Mouse (Mus musculus): ENCODE results near the gene Kcnh5. TPM values are rescaled to one million over a fixed set of nuclear protein-coding genes. Genes with fewer than 3 reads are reported as not detected.

The Kcnh5 gene
- total and polyA plus RNA-seq, 3 experiments = not detected

DNA sequence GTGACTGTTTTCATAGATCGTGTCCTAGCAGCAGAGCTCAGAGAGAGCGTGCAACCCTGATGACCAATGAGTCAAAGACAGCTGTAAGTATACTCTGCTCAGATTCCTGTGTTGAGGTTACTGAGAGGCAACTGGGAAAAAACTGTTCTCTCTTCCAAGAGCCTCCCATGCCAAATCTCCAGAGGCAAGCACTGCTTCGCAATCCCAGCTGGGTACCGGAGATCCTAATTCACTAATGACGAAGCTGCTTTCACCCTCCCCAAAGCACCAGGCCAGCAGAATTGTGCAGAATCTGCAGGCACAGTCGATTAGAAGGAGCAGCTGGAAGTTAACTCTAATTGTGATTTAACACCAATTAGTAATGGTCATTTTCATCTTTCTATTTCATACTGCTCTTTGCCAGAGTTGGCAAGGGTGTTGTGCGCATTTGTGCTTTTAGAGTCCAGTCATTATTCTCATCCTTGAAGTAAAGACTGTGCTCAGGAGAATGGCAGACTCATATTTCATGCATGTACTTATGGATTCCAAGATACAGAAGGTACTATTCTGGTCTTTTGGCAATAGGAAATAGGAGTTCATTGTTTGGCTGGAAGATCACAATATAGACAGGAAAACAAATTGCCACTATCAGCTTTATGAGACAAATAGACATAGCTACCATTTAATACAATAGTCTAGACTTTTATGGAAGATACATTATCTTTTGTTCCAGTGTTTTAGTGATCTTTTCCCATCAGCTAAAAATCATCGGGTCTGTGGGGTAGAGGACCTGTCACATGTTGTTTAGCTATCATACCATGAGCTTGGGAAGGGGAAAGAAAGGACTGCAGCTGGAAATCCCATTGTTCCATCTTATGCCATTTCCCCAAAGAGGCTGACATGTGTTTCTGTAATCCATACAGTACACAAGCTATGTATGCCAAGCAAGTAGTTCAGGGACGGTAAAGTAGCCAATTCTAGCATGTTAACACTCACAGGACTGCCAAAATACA lies 225.7 kb downstream of the Kcnh5 start:
- Histone ChIP-seq H3K9me3 (replicated peaks; ENCODE audit: insufficient read depth, low read length) (no peaks in the 10 kb centered on the region), H3K9ac (ENCODE audit: control insufficient read depth, low read depth, low read length, poor library complexity, severe bottlenecking) (no peak overlapping the region), H3K27me3 (ENCODE audit: control insufficient read depth in 1 of 2, insufficient read depth in 2 of 2, low read length in 2 of 2) (no peaks in the 10 kb centered on the region), H3K4me3 (ENCODE audit: control insufficient read depth in 1 of 2, insufficient read depth in 1 of 2, low read depth in 2 of 2, low read length in 2 of 2) (no peak overlapping the region), H3K36me3 (ENCODE audit: control insufficient read depth in 1 of 2, insufficient read depth in 2 of 2, low read length in 2 of 2) (no peaks in the 10 kb centered on the region), H3K79me2 (ENCODE audit: control insufficient read depth, insufficient read depth, low read length, poor library complexity) (no peaks in the 10 kb centered on the region), H3K27ac (ENCODE audit: control insufficient read depth, low read depth, low read length) (no peak overlapping the region), H3K4me1 (ENCODE audit: control insufficient read depth in 1 of 2, insufficient read depth in 2 of 2, low read length in 2 of 2) (no peaks in the 10 kb centered on the region)
- DNase-seq (ENCODE audit: low read depth, low spot score) = no peak
- TF ChIP-seq ZC3H11A (IDR thresholded peaks at IDR 0.05; ENCODE audit: low read depth, low read length) (no peak), SIN3A (IDR thresholded peaks at IDR 0.05; ENCODE audit: low read length) (no peak), POLR2AphosphoS5 (IDR thresholded peaks at IDR 0.05; ENCODE audit: borderline replicate concordance, low read depth, low read length) (no peak), NRF1 (IDR thresholded peaks at IDR 0.05; ENCODE audit: insufficient read depth, low read depth, low read length, poor library complexity, severe bottlenecking) (no peak), POLR2AphosphoS2 (IDR thresholded peaks at IDR 0.05; ENCODE audit: low read length) (no peak), UBTF (IDR thresholded peaks at IDR 0.05; ENCODE audit: borderline replicate concordance, insufficient read depth, low read depth, low read length) (no peak), MAX (IDR thresholded peaks at IDR 0.05; ENCODE audit: low read length) (no peak), RCOR1 (IDR thresholded peaks at IDR 0.05; ENCODE audit: low read depth, low read length) (no peak), GATA1 (IDR thresholded peaks at IDR 0.05; ENCODE audit: low read depth, low read length) (no peak), E2F4 (IDR thresholded peaks at IDR 0.05; ENCODE audit: borderline replicate concordance, low read depth, low read length) (no peak), EP300 (IDR thresholded peaks at IDR 0.05; ENCODE audit: low read depth in 1 of 2, low read length in 2 of 2) (no peak), SMC3 (IDR thresholded peaks at IDR 0.05; ENCODE audit: low read depth, low read length) (no peak), POLR2A (IDR thresholded peaks at IDR 0.05; ENCODE audit: control insufficient read depth in 1 of 2, insufficient read depth in 1 of 2, low read depth in 1 of 2, low read length in 2 of 2, poor library complexity in 1 of 2) (no peak), JUND (IDR thresholded peaks at IDR 0.05; ENCODE audit: low read depth, low read length) (no peak), ZKSCAN1 (IDR thresholded peaks at IDR 0.05; ENCODE audit: low read depth, low read length) (no peak), GABPA (IDR thresholded peaks at IDR 0.05; ENCODE audit: low read depth, low read length) (no peak), HCFC1 (IDR thresholded peaks at IDR 0.05; ENCODE audit: low read depth, low read length) (no peak)

DNA sequence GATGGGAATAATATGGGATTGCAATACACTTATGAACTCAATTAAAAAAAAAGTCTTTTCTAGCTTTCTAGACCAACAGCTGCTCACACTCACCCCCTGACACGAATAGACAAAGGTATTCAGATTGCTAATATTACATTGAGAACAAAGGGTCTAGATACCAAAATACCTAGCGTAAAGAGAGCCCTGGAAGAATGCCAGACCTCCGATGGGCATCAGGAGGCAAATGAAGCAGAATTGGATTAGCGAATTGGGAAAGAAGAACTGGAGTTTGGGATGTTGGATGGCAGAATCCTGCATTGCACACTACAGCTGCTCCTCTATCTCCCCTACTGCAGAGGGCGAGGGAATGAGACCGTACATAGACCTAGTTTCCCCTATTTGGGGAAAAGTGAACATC lies 275.8 kb downstream of the Kcnh5 start:
- no peak for DNase-seq (ENCODE audit: low read depth, low spot score)
- Histone ChIP-seq H3K27ac (ENCODE audit: control insufficient read depth, low read depth, low read length) (no peak overlapping the region), H3K36me3 (ENCODE audit: control insufficient read depth in 1 of 2, insufficient read depth in 2 of 2, low read length in 2 of 2) (no peaks in the 10 kb centered on the region), H3K79me2 (ENCODE audit: control insufficient read depth, insufficient read depth, low read length, poor library complexity) (no peaks in the 10 kb centered on the region), H3K4me3 (ENCODE audit: control insufficient read depth in 1 of 2, insufficient read depth in 1 of 2, low read depth in 2 of 2, low read length in 2 of 2) (no peak overlapping the region), H3K4me1 (ENCODE audit: control insufficient read depth in 1 of 2, insufficient read depth in 2 of 2, low read length in 2 of 2) (no peaks in the 10 kb centered on the region), H3K9me3 (replicated peaks; ENCODE audit: insufficient read depth, low read length) (no peaks in the 10 kb centered on the region), H3K27me3 (ENCODE audit: control insufficient read depth in 1 of 2, insufficient read depth in 2 of 2, low read length in 2 of 2) (no peaks in the 10 kb centered on the region), H3K9ac (ENCODE audit: control insufficient read depth, low read depth, low read length, poor library complexity, severe bottlenecking) (no peak overlapping the region)
- TF ChIP-seq GATA1 (IDR thresholded peaks at IDR 0.05; ENCODE audit: low read depth, low read length) (no peak), ETS1 (IDR thresholded peaks at IDR 0.05; ENCODE audit: low read depth, low read length) (no peak), CTCF (IDR thresholded peaks at IDR 0.05 in 2 of 3, conservative IDR thresholded peaks at IDR 0.05 in 1 of 3; ENCODE audit: control insufficient read depth in 1 of 3, insufficient read depth in 1 of 3, low read depth in 2 of 3, low read length in 3 of 3, poor library complexity in 1 of 3, severe bottlenecking in 1 of 3) (no peak), ZNF384 (IDR thresholded peaks at IDR 0.05; ENCODE audit: low read depth, low read length) (no peak), CHD1 (IDR thresholded peaks at IDR 0.05; ENCODE audit: low read depth, low read length) (no peak), RAD21 (IDR thresholded peaks at IDR 0.05; ENCODE audit: low read depth, low read length) (no peak), EP300 (IDR thresholded peaks at IDR 0.05; ENCODE audit: low read depth in 1 of 2, low read length in 2 of 2) (no peak), POLR2A (IDR thresholded peaks at IDR 0.05; ENCODE audit: control insufficient read depth in 1 of 2, insufficient read depth in 1 of 2, low read depth in 1 of 2, low read length in 2 of 2, poor library complexity in 1 of 2) (no peak), MAZ (IDR thresholded peaks at IDR 0.05; ENCODE audit: low read depth, low read length) (no peak), TBP (IDR thresholded peaks at IDR 0.05; ENCODE audit: low read depth, low read length) (no peak), HCFC1 (IDR thresholded peaks at IDR 0.05; ENCODE audit: low read depth, low read length) (no peak), GABPA (IDR thresholded peaks at IDR 0.05; ENCODE audit: low read depth, low read length) (no peak), NELFE (IDR thresholded peaks at IDR 0.05; ENCODE audit: low read depth, low read length) (no peak), NRF1 (IDR thresholded peaks at IDR 0.05; ENCODE audit: insufficient read depth, low read depth, low read length, poor library complexity, severe bottlenecking) (no peak), ZKSCAN1 (IDR thresholded peaks at IDR 0.05; ENCODE audit: low read depth, low read length) (no peak), TAL1 (IDR thresholded peaks at IDR 0.05; ENCODE audit: low read length) (no peak), MAFK (IDR thresholded peaks at IDR 0.05; ENCODE audit: borderline replicate concordance, low read depth, low read length) (no peak)

Measured in MEL (cell line).